Mouse (Mus musculus): ENCODE data around the gene Csf3.
"Not testable (repeated sequence)": the region's sequence is repeated elsewhere in the genome, so short reads cannot be mapped to it uniquely, and the experiment has no call there.

The Csf3 gene

DNA sequence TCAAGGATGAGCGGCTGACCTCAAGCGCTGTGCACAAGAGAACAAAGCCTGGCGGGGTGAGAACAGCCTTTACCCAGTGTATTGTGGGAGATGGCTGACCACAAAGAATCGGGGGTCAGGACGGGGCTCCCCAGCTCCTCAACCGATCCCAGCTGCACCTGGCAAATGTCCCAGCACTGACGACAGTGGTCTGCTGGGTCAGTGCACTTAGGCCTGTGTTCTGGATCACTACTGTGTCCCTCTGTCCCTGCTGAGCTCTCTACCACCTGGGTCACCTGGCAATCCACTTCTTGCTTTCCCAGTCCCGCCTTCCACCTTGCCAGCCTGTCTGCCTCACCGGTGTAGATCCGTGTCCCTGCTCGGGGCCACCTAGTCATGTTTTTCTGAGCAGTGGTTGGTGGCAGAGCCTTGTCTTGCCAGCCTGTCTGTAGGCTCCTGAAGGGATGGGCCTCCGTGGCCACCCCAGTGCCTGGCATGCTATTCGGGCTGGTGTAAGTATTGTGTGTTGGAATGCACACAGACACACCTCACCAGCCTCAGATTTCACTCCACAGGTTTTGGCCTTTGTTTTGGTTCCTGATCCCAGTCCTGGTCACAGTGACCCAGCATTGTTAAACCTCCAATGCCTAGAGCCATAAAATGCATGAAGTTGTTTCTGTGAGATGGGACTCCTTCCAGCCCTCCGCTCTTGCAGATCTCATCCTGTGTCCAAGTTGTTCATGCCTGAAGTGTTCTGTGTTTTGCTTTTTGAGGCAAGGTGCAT is 4.4 kb upstream of the Csf3 start:
- no peak for DNase-seq (ENCODE audit: low spot score)

DNA sequence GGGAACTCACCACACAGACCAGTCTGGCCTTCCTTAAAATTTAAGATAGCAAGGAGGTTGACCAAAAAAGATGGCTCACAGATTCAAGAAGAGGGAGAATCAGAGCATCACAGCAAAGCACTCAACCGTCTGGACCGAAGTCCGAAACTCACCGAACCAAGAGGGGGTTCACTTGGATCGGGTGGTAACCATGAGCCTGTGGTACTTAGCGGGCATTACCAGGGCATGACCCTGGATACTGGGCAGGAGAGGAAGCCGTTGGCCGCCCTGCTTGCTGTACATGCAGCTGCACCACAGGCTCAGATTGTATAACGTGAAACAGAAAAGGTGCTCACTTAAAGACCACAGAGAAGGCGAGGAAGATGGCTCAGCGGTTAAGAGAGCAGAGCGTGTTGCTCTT is 3.8 kb upstream of the Csf3 start:
- no peak for DNase-seq (ENCODE audit: low spot score)

GRCm38 (mm10) chr11:98698849-98699640 is 2.0 kb upstream of the Csf3 start:
- no peak for DNase-seq (ENCODE audit: low spot score)

DNA sequence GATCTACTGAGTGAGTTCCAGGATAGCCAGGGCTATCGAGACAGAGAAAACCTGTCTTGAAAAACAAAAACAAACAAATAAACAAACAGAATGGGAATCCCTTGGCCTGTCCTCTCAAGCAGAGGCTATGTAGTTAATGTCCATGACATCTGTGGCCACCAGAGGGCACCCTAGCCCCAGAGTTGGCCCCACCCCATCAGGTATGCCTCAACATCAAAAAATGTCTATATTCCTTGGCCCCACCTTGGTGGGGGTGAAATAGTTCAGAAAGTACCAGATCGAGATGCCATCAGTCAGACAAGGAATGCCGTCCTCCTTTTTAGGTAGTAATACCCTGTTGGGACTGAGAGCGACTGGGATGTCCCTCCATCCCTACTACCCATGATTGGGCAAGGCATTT is 1.2 kb upstream of the Csf3 start:
- DNase-seq (ENCODE audit: low spot score), result peak; percentile 72

GRCm38 (mm10) chr11:98702323-98702722 is 1.3 kb downstream of the Csf3 start:
- no peak for DNase-seq (ENCODE audit: low spot score)

GRCm38 (mm10) chr11:98705021-98705420 is 4.0 kb downstream of the Csf3 start:
- no peak for DNase-seq (ENCODE audit: low spot score)

DNA sequence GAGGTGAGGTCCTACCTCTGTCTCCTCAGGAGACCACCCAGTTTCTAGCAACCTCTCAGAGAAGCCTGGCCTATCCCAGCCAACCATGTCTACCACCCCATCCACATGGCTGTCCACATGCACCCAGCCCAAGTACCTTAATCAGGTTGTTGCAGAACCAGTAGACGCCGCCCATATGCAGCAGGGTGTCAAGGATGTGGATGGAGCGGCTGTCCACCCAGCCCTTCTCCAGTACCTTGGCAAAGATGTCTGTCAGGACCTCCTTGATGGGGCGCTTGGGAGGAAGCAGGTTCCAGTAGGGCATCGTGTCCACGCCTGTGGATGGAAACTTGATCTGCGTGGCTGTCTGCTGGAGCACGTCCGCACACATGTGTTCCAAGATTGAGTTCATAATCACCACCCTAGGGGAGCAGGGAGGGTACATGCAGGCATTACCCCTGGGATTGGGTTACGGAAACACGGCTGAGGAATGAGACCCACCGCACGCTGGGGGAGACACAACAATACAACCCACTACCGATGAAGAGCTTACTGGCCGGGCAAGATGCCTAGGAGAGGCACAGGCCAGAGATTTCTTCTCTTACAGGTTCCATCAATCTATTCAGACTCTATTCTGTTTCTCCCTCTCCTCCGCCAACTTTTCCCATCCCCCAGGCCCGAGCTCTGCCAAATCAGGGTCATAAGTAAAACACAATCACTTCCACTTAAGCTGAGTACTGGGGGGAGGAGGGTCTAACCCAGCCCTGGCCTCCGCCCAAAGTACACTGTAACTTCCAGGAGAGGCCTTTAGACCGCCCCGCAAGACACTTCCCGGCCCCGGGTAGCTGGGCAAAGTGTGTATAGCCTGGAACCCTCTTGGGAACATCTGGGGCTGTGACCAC is 6.6 kb downstream of the Csf3 start:
- no peak for DNase-seq (ENCODE audit: low spot score)

- DNase-seq (ENCODE audit: low spot score), result no peak
Observed at GRCm38 (mm10) chr11:98708282-98708956, 7.4 kb downstream of the Csf3 start.

- no peak for DNase-seq (ENCODE audit: low spot score)
Observed at GRCm38 (mm10) chr11:98709001-98709741, 8.1 kb downstream of the Csf3 start.

DNA sequence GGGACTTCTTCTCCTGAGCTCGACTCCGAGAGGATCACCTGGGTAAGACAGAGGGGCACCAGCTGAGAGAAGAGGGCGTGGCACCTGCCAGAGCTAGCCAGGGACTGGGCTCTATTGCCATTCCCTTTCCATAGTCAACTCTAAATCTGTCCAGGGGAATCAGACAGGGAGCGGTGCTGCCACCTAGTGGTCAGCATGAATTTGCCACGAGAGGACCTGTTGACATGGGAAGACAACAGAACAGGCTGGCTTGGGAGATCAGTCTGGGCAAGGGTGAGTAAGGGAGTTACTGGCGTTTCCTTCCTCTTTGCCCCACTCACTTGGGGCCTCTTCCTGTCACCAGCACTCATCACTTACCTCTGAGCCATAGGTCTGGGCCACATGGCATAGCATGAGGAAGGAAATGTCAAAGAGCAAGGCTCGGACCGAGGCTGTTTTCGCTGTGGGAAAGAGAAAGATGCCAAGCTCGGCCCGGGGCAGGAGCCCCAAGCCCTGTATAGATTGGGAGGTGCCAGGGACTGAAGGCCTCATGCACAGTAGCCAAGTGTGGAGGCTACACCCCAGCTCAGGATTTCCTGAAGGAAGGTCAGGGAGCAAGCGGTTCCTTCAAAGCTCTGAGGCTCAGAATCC is 9.5 kb downstream of the Csf3 start:
- peak; percentile 59 for DNase-seq (ENCODE audit: low spot score)

DNA sequence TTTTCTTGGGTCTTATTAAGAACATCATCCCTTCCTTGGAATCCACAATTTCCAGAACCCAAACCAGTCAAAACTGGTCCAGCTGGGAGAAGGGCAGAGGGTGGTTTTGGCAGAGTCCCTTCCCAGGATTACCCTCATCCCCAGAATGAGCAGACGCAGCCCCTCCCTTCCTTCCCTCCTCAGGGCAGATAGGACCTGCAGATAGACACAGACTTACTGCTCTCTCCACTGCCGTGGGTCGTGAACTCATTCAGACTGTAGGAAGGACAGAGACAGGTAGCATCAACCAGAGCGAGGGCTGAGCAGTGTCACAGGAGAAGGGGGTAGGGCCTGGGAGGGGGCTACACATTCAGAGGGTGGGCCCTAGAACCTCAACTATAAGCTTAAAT is 10.0 kb downstream of the Csf3 start:
- no peak for DNase-seq (ENCODE audit: low spot score)

DNA sequence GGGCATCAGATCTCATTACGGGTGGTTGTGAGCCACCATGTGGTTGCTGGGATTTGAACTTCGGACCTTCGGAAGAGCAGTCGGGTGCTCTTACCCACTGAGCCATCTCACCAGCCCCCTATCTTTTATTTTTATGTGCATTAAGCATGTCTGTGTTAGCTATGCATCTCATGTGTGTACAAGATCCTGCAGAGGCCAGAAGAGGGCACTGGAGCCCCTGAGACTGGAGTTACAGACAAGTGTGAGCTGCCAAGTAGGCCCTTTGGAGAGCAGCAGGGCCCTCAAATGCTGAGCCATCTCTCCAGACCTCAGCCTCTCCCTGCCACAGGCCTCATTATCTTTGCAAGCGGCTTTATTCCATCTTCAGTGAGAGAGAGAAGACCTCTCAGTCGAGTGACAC is 10.9 kb downstream of the Csf3 start:
- DNase-seq (ENCODE audit: low spot score), result not testable (repeated sequence)

DNA sequence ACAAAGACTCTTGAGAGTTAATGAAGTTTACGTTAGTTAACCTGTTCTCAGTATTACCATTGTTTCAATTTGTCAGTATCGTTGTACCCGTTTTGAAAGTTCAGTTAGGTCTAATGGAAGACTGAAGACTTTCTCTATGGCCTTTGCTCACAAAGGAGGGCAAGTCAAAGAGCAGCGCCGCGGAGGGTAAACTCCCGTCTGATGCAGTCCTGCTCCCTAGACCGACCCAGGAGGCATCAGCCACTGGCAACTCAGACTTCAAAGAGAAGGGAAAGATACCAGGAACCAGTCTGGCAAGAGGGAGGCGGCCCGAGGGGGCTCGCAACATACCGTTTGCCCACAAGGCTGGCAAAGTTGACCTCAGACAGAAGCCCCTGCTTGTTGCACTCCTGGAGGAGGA is 12.6 kb downstream of the Csf3 start:
- no peak for DNase-seq (ENCODE audit: low spot score)

- no peak for DNase-seq (ENCODE audit: low spot score)
Observed at GRCm38 (mm10) chr11:98715946-98716345, 14.9 kb downstream of the Csf3 start.

GRCm38 (mm10) chr11:98717904-98718303 is 16.8 kb downstream of the Csf3 start:
- peak; percentile 68 for DNase-seq (ENCODE audit: low spot score)

DNA sequence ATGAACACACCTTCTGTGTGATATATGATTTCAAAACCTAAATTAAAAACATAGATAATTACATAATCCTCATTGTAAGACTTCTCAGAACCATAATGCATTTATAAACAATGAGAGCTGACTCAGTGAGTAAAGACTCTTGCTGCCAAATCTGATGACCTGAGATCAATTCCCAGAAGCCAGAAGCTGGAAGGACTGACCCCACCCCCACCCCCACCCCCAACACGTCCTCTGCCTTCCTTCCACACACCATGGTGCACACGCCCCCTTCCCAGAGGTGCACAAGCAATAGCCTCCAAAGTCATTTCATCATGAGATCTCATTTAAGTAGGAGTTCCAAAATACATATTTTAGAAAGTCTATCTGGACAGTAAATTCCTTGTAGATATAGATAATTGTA is 19.7 kb downstream of the Csf3 start:
- DNase-seq (ENCODE audit: low spot score), result no peak

DNA sequence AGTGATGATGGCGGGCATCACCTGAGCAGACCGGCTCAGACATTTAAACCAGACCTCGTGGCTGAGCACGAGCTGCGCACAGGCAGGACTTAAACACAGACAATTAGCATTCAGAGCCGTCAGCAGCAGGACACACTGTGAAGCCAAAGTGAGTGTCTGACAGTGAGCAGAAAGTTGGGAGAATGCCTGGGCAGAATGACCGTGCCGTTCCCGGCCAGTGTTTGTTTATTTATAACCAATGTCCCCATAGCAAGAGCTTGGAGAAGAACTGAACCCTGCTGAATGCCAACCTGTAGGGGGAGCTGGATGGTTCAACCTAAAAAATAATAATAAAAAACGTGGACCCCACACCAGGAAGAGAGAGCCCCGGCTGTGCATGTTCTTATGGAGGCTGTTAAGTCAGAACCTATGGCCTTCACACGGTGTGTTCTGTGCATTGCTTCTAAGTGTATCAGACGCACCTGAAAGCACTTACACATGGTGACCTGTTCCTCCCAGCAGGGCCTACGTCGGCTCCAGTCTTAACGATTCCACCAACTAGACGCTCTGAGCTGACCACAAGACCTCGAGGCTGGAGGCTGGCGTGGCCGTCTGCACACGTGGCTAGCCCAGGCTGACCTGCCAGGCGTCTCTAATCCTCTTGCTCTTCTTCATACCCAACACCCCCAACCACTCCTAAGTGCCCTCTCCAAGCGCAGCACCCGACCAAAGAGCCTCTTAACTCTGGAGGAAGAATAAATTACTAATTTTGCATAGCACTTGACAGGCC is 20.6 kb downstream of the Csf3 start:
- no peak for DNase-seq (ENCODE audit: low spot score)

GRCm38 (mm10) chr11:98723098-98723497 is 22.0 kb downstream of the Csf3 start:
- DNase-seq (ENCODE audit: low spot score), result no peak

GRCm38 (mm10) chr11:98725926-98726506 is 25.0 kb downstream of the Csf3 start:
- DNase-seq (ENCODE audit: low spot score), result no peak
